Mouse (Mus musculus): Measurements from ENCODE around the gene Sfxn4.
"Not testable (repeated sequence)": the region's sequence is repeated elsewhere in the genome, so short reads cannot be mapped to it uniquely, and the experiment has no call there.

Gene Sfxn4

GRCm38 (mm10) chr19:60873501-60873900 lies 12.2 kb upstream of the Sfxn4 start:
- Histone ChIP-seq H3K36me3 (ENCODE audit: control insufficient read depth, insufficient read depth, low read length, poor library complexity, severe bottlenecking) (no peaks in the 10 kb centered on the region), H3K27me3 (ENCODE audit: control insufficient read depth, insufficient read depth, low read length, poor library complexity, severe bottlenecking) (no peaks in the 10 kb centered on the region)
- DNase-seq (ENCODE audit: low read depth, low spot score), result no peak

- Histone ChIP-seq H3K36me3 (ENCODE audit: control insufficient read depth, insufficient read depth, low read length, poor library complexity, severe bottlenecking) (peaks cover 6% of the 10 kb centered on the region; the same call in 1 of the 2 replicates), H3K27me3 (ENCODE audit: control insufficient read depth, insufficient read depth, low read length, poor library complexity, severe bottlenecking) (no peaks in the 10 kb centered on the region)
- no peak for DNase-seq (ENCODE audit: low read depth, low spot score)
Observed at GRCm38 (mm10) chr19:60872272-60872671, 11.0 kb upstream of the Sfxn4 start.

GRCm38 (mm10) chr19:60871366-60871765 lies 10.1 kb upstream of the Sfxn4 start:
- peaks cover 6% of the 10 kb centered on the region; the same call in 1 of the 2 replicates for H3K36me3 ChIP-seq (ENCODE audit: control insufficient read depth, insufficient read depth, low read length, poor library complexity, severe bottlenecking)
- DNase-seq (ENCODE audit: low read depth, low spot score), result no peak
- H3K27me3 ChIP-seq (ENCODE audit: control insufficient read depth, insufficient read depth, low read length, poor library complexity, severe bottlenecking), result no peaks in the 10 kb centered on the region

- Histone ChIP-seq H3K27me3 (ENCODE audit: control insufficient read depth, insufficient read depth, low read length, poor library complexity, severe bottlenecking) (no peaks in the 10 kb centered on the region), H3K36me3 (ENCODE audit: control insufficient read depth, insufficient read depth, low read length, poor library complexity, severe bottlenecking) (peaks cover 6% of the 10 kb centered on the region; the same call in 1 of the 2 replicates)
- DNase-seq (ENCODE audit: low read depth, low spot score), result peak; percentile 44
Observed at GRCm38 (mm10) chr19:60870489-60870888, 9.2 kb upstream of the Sfxn4 start.

- not testable (repeated sequence) for DNase-seq (ENCODE audit: low read depth, low spot score); H3K27me3 ChIP-seq (ENCODE audit: control insufficient read depth, insufficient read depth, low read length, poor library complexity, severe bottlenecking)
- H3K36me3 ChIP-seq (ENCODE audit: control insufficient read depth, insufficient read depth, low read length, poor library complexity, severe bottlenecking), result peaks cover 11% of the 10 kb centered on the region
Observed at GRCm38 (mm10) chr19:60866169-60866568, 4.9 kb upstream of the Sfxn4 start.

- Histone ChIP-seq H3K36me3 (ENCODE audit: control insufficient read depth, insufficient read depth, low read length, poor library complexity, severe bottlenecking) (peaks cover 2% of the 10 kb centered on the region; the same call in 1 of the 2 replicates), H3K27me3 (ENCODE audit: control insufficient read depth, insufficient read depth, low read length, poor library complexity, severe bottlenecking) (no peaks in the 10 kb centered on the region)
- no peak for DNase-seq (ENCODE audit: low read depth, low spot score)
Observed at GRCm38 (mm10) chr19:60845731-60846130, 15.5 kb downstream of the Sfxn4 start.

GRCm38 (mm10) chr19:60843324-60843723 lies 18.0 kb downstream of the Sfxn4 start:
- peaks cover 2% of the 10 kb centered on the region; the same call in 1 of the 2 replicates for H3K36me3 ChIP-seq (ENCODE audit: control insufficient read depth, insufficient read depth, low read length, poor library complexity, severe bottlenecking)
- no peak for DNase-seq (ENCODE audit: low read depth, low spot score)
- H3K27me3 ChIP-seq (ENCODE audit: control insufficient read depth, insufficient read depth, low read length, poor library complexity, severe bottlenecking), result no peaks in the 10 kb centered on the region

- peak; percentile 89 for DNase-seq (ENCODE audit: low read depth, low spot score)
- Histone ChIP-seq H3K36me3 (ENCODE audit: control insufficient read depth, insufficient read depth, low read length, poor library complexity, severe bottlenecking) (peaks cover 9% of the 10 kb centered on the region; the same call in 1 of the 2 replicates), H3K27me3 (ENCODE audit: control insufficient read depth, insufficient read depth, low read length, poor library complexity, severe bottlenecking) (no peaks in the 10 kb centered on the region)
Observed at GRCm38 (mm10) chr19:60837747-60838146, 23.5 kb downstream of the Sfxn4 start.

GRCm38 (mm10) chr19:60818677-60819076 lies 42.6 kb downstream of the Sfxn4 start:
- no peaks in the 10 kb centered on the region for H3K27me3 ChIP-seq (ENCODE audit: control insufficient read depth, insufficient read depth, low read length, poor library complexity, severe bottlenecking)
- peak; percentile 5 for DNase-seq (ENCODE audit: low read depth, low spot score)
- peaks cover 10% of the 10 kb centered on the region; the same call in 1 of the 2 replicates for H3K36me3 ChIP-seq (ENCODE audit: control insufficient read depth, insufficient read depth, low read length, poor library complexity, severe bottlenecking)

- H3K36me3 ChIP-seq (ENCODE audit: control insufficient read depth, insufficient read depth, low read length, poor library complexity, severe bottlenecking), result peaks cover 2% of the 10 kb centered on the region; the same call in 1 of the 2 replicates
- no peak for DNase-seq (ENCODE audit: low read depth, low spot score)
- no peaks in the 10 kb centered on the region for H3K27me3 ChIP-seq (ENCODE audit: control insufficient read depth, insufficient read depth, low read length, poor library complexity, severe bottlenecking)
Observed at GRCm38 (mm10) chr19:60813133-60813532, 48.1 kb downstream of the Sfxn4 start.

GRCm38 (mm10) chr19:60812036-60812389 lies 49.3 kb downstream of the Sfxn4 start:
- Histone ChIP-seq H3K27me3 (ENCODE audit: control insufficient read depth, insufficient read depth, low read length, poor library complexity, severe bottlenecking) (no peaks in the 10 kb centered on the region), H3K36me3 (ENCODE audit: control insufficient read depth, insufficient read depth, low read length, poor library complexity, severe bottlenecking) (peaks cover 2% of the 10 kb centered on the region; the same call in 1 of the 2 replicates)
- DNase-seq (ENCODE audit: low read depth, low spot score), result no peak

- Histone ChIP-seq H3K36me3 (ENCODE audit: control insufficient read depth, insufficient read depth, low read length, poor library complexity, severe bottlenecking) (peaks cover 2% of the 10 kb centered on the region; the same call in 1 of the 2 replicates), H3K27me3 (ENCODE audit: control insufficient read depth, insufficient read depth, low read length, poor library complexity, severe bottlenecking) (no peaks in the 10 kb centered on the region)
- DNase-seq (ENCODE audit: low read depth, low spot score), result peak; percentile 95
Observed at GRCm38 (mm10) chr19:60811098-60812035, 49.9 kb downstream of the Sfxn4 start, which contains the start of gene Fam45a. Gene Fam45a, plus strand, starts transcription at chr19:60811585.

GRCm38 (mm10) chr19:60809927-60810326 lies 51.4 kb downstream of the Sfxn4 start:
- H3K27me3 ChIP-seq (ENCODE audit: control insufficient read depth, insufficient read depth, low read length, poor library complexity, severe bottlenecking), result no peaks in the 10 kb centered on the region
- no peaks in the 10 kb centered on the region for H3K36me3 ChIP-seq (ENCODE audit: control insufficient read depth, insufficient read depth, low read length, poor library complexity, severe bottlenecking)
- no peak for DNase-seq (ENCODE audit: low read depth, low spot score)

GRCm38 (mm10) chr19:60804903-60805302 lies 56.4 kb downstream of the Sfxn4 start:
- H3K36me3 ChIP-seq (ENCODE audit: control insufficient read depth, insufficient read depth, low read length, poor library complexity, severe bottlenecking), result no peaks in the 10 kb centered on the region

GRCm38 (mm10) chr19:60799867-60800569 lies 61.3 kb downstream of the Sfxn4 start:
- no peak for DNase-seq (ENCODE audit: low read depth, low spot score)
- Histone ChIP-seq H3K27me3 (ENCODE audit: control insufficient read depth, insufficient read depth, low read length, poor library complexity, severe bottlenecking) (no peaks in the 10 kb centered on the region), H3K36me3 (ENCODE audit: control insufficient read depth, insufficient read depth, low read length, poor library complexity, severe bottlenecking) (no peaks in the 10 kb centered on the region)

More at GRCm38 (mm10) chr19:60804903-60805302, 56.4 kb downstream of the Sfxn4 start:
- DNase-seq (ENCODE audit: low read depth, low spot score), result no peak
- no peaks in the 10 kb centered on the region for H3K27me3 ChIP-seq (ENCODE audit: control insufficient read depth, insufficient read depth, low read length, poor library complexity, severe bottlenecking)

All from splenic B cell, adult 2 months (primary cell).